Mouse (Mus musculus): ENCODE data around the gene Cyp2d26.
"Not testable (repeated sequence)": the region's sequence is repeated elsewhere in the genome, so short reads cannot be mapped to it uniquely, and the experiment has no call there.

Gene Cyp2d26

GRCm38 (mm10) chr15:82784581-82784980, 9.5 kb downstream of the Cyp2d26 start:
- Histone ChIP-seq H3K27me3 (ENCODE audit: insufficient read depth, low read length) (peaks cover 7% of the 10 kb centered on the region; the same call in 1 of the 2 replicates), H3K4me1 (replicated peaks; ENCODE audit: low read depth, low read length) (no peaks in the 10 kb centered on the region), H3K4me3 (replicated peaks; ENCODE audit: low read length) (no peak overlapping the region), H3K9me3 (ENCODE audit: low read length) (peaks cover 8% of the 10 kb centered on the region), H3K36me3 (ENCODE audit: insufficient read depth, low read length) (no peaks in the 10 kb centered on the region)
- no peak for TF ChIP-seq POU5F1 (IDR thresholded peaks at IDR 0.05; ENCODE audit: borderline replicate concordance, low read length)
- no peak for TF ChIP-seq NANOG (IDR thresholded peaks at IDR 0.05; ENCODE audit: borderline replicate concordance, low read length)
- no peak for TF ChIP-seq CTCF (conservative IDR thresholded peaks at IDR 0.05; ENCODE audit: low read length)

GRCm38 (mm10) chr15:82783800-82784199, 10.3 kb downstream of the Cyp2d26 start:
- peaks cover 8% of the 10 kb centered on the region for H3K9me3 ChIP-seq (ENCODE audit: low read length)
- TF ChIP-seq CTCF (conservative IDR thresholded peaks at IDR 0.05; ENCODE audit: low read length) (no peak), NANOG (IDR thresholded peaks at IDR 0.05; ENCODE audit: borderline replicate concordance, low read length) (no peak), POU5F1 (IDR thresholded peaks at IDR 0.05; ENCODE audit: borderline replicate concordance, low read length) (no peak)

GRCm38 (mm10) chr15:82777856-82778255, 16.2 kb downstream of the Cyp2d26 start:
- not testable (repeated sequence) for H3K4me1 ChIP-seq (replicated peaks; ENCODE audit: low read depth, low read length); H3K36me3 ChIP-seq (ENCODE audit: insufficient read depth, low read length); H3K27me3 ChIP-seq (ENCODE audit: insufficient read depth, low read length); H3K9me3 ChIP-seq (ENCODE audit: low read length); H3K4me3 ChIP-seq (replicated peaks; ENCODE audit: low read length)

More at GRCm38 (mm10) chr15:82783800-82784199, 10.3 kb downstream of the Cyp2d26 start:
- Histone ChIP-seq H3K36me3 (ENCODE audit: insufficient read depth, low read length) (no peaks in the 10 kb centered on the region), H3K4me3 (replicated peaks; ENCODE audit: low read length) (no peak overlapping the region), H3K4me1 (replicated peaks; ENCODE audit: low read depth, low read length) (no peaks in the 10 kb centered on the region), H3K27me3 (ENCODE audit: insufficient read depth, low read length) (peaks cover 7% of the 10 kb centered on the region; the same call in 1 of the 2 replicates)

GRCm38 (mm10) chr15:82765943-82766342, 28.2 kb downstream of the Cyp2d26 start:
- TF ChIP-seq CTCF (conservative IDR thresholded peaks at IDR 0.05; ENCODE audit: low read length) (no peak), NANOG (IDR thresholded peaks at IDR 0.05; ENCODE audit: borderline replicate concordance, low read length) (no peak), POU5F1 (IDR thresholded peaks at IDR 0.05; ENCODE audit: borderline replicate concordance, low read length) (no peak)
- Histone ChIP-seq H3K9me3 (ENCODE audit: low read length) (no peaks in the 10 kb centered on the region; the same call in 1 of the 2 replicates), H3K4me3 (replicated peaks; ENCODE audit: low read length) (no peak overlapping the region), H3K4me1 (replicated peaks; ENCODE audit: low read depth, low read length) (no peaks in the 10 kb centered on the region), H3K27me3 (ENCODE audit: insufficient read depth, low read length) (no peaks in the 10 kb centered on the region), H3K36me3 (ENCODE audit: insufficient read depth, low read length) (no peaks in the 10 kb centered on the region)

GRCm38 (mm10) chr15:82764881-82765280, 29.2 kb downstream of the Cyp2d26 start:
- Histone ChIP-seq H3K4me1 (replicated peaks; ENCODE audit: low read depth, low read length) (no peaks in the 10 kb centered on the region), H3K4me3 (replicated peaks; ENCODE audit: low read length) (no peak overlapping the region), H3K36me3 (ENCODE audit: insufficient read depth, low read length) (no peaks in the 10 kb centered on the region), H3K9me3 (ENCODE audit: low read length) (no peaks in the 10 kb centered on the region; the same call in 1 of the 2 replicates), H3K27me3 (ENCODE audit: insufficient read depth, low read length) (no peaks in the 10 kb centered on the region)
- no peak for TF ChIP-seq POU5F1 (IDR thresholded peaks at IDR 0.05; ENCODE audit: borderline replicate concordance, low read length)

GRCm38 (mm10) chr15:82763631-82764420, 30.3 kb downstream of the Cyp2d26 start, which contains the start of gene Cyp2d40:
Gene Cyp2d40 (minus strand): TSS chr15:82764183.
- no peaks in the 10 kb centered on the region for H3K9me3 ChIP-seq (ENCODE audit: low read length)
- H3K27me3 ChIP-seq (ENCODE audit: insufficient read depth, low read length) = no peaks in the 10 kb centered on the region
- no peaks in the 10 kb centered on the region for H3K36me3 ChIP-seq (ENCODE audit: insufficient read depth, low read length)
- no peaks in the 10 kb centered on the region for H3K4me1 ChIP-seq (replicated peaks; ENCODE audit: low read depth, low read length)
- H3K4me3 ChIP-seq (replicated peaks; ENCODE audit: low read length) = no peak within 1 kb of the TSS
- TF ChIP-seq POU5F1 (IDR thresholded peaks at IDR 0.05; ENCODE audit: borderline replicate concordance, low read length) = no peak
- TF ChIP-seq NANOG (IDR thresholded peaks at IDR 0.05; ENCODE audit: borderline replicate concordance, low read length) = no peak
- TF ChIP-seq CTCF (conservative IDR thresholded peaks at IDR 0.05; ENCODE audit: low read length) = no peak

GRCm38 (mm10) chr15:82748141-82748540, 46.0 kb downstream of the Cyp2d26 start:
- TF ChIP-seq POU5F1 (IDR thresholded peaks at IDR 0.05; ENCODE audit: borderline replicate concordance, low read length) (no peak), CTCF (conservative IDR thresholded peaks at IDR 0.05; ENCODE audit: low read length) (no peak), NANOG (IDR thresholded peaks at IDR 0.05; ENCODE audit: borderline replicate concordance, low read length) (no peak)
- H3K36me3 ChIP-seq (ENCODE audit: insufficient read depth, low read length) = no peaks in the 10 kb centered on the region
- H3K9me3 ChIP-seq (ENCODE audit: low read length) = peaks cover 45% of the 10 kb centered on the region
- no peaks in the 10 kb centered on the region for H3K27me3 ChIP-seq (ENCODE audit: insufficient read depth, low read length)
- no peaks in the 10 kb centered on the region for H3K4me1 ChIP-seq (replicated peaks; ENCODE audit: low read depth, low read length)
- H3K4me3 ChIP-seq (replicated peaks; ENCODE audit: low read length) = no peak overlapping the region

GRCm38 (mm10) chr15:82747516-82747915, 46.6 kb downstream of the Cyp2d26 start:
- TF ChIP-seq NANOG (IDR thresholded peaks at IDR 0.05; ENCODE audit: borderline replicate concordance, low read length) (no peak), CTCF (conservative IDR thresholded peaks at IDR 0.05; ENCODE audit: low read length) (no peak), POU5F1 (IDR thresholded peaks at IDR 0.05; ENCODE audit: borderline replicate concordance, low read length) (no peak)
- Histone ChIP-seq H3K4me3 (replicated peaks; ENCODE audit: low read length) (no peak overlapping the region), H3K4me1 (replicated peaks; ENCODE audit: low read depth, low read length) (no peaks in the 10 kb centered on the region), H3K9me3 (ENCODE audit: low read length) (peaks cover 45% of the 10 kb centered on the region), H3K27me3 (ENCODE audit: insufficient read depth, low read length) (no peaks in the 10 kb centered on the region), H3K36me3 (ENCODE audit: insufficient read depth, low read length) (no peaks in the 10 kb centered on the region)

Measured in E14TG2a.4 (cell line).